Mouse (Mus musculus) liver, embryonic 14.5 days (tissue): ENCODE measurements around the gene Lmna. TPM values are rescaled to one million over a fixed set of nuclear protein-coding genes. Genes with fewer than 3 reads are reported as not detected.

Experiments used
- ATAC-seq: fragments of 200-750 bp; cut with Nextera tagmentation; 2 replicates; pipeline ENCODE4 v1.8.0; 2017; ENCODE audit warnings: moderate number of reproducible peaks, mild to moderate bottlenecking, moderate library complexity; ENCODE audit not compliant: insufficient read depth
- DNase-seq, 3 experiments: peaks; one replicate each; pipeline ENCODE4 v3.0.0-alpha.2; 2012 to 2013; ENCODE audit warnings: low read depth in 3 of 3, low spot score in 3 of 3
- H3K27ac ChIP-seq: fragments of 300-500 bp; sonication (generic); 2 replicates; pipeline ENCODE4 v1.5.1; 2014; ENCODE audit warnings: moderate library complexity, mild to moderate bottlenecking, control low read depth, inconsistent platforms
- H3K27me3 ChIP-seq: fragments of 300-500 bp; sonication (generic); 2 replicates; pipeline ENCODE4 v1.6.1; 2014; ENCODE audit warnings: mild to moderate bottlenecking, low read length, moderate library complexity; ENCODE audit not compliant: control insufficient read depth, insufficient read depth
- H3K36me3 ChIP-seq: fragments of 300-500 bp; sonication (generic); replicated peaks from 2 replicates; pipeline ENCODE4 v1.6.1; 2014; ENCODE audit warnings: low read depth; ENCODE audit not compliant: control insufficient read depth, insufficient read depth
- H3K4me1 ChIP-seq, 2 experiments: fragments of 200-500 bp in 1 of 2; fragments of 300-500 bp in 1 of 2; sonication (generic) in 1 of 2; replicated peaks; 2 replicates each; pipeline ENCODE4 v1.6.1; 2012 to 2014; ENCODE audit warnings: antibody characterized with exemption in 1 of 2, inconsistent platforms in 1 of 2, low read length in 1 of 2; ENCODE audit not compliant: control insufficient read depth in 2 of 2, insufficient read depth in 2 of 2
- H3K4me2 ChIP-seq: fragments of 300-500 bp; sonication (generic); 2 replicates; pipeline ENCODE4 v1.6.1; 2014; ENCODE audit warnings: low read depth, mild to moderate bottlenecking, control low read depth, moderate library complexity
- H3K4me3 ChIP-seq, 2 experiments: fragments of 200-500 bp in 1 of 2; fragments of 300-500 bp in 1 of 2; sonication (generic) in 1 of 2; 2 replicates each; pipeline ENCODE4 v1.5.1; 2012 to 2014; ENCODE audit warnings: low read depth in 2 of 2, low read length in 2 of 2, mild to moderate bottlenecking in 2 of 2, control low read depth in 1 of 2, inconsistent platforms in 1 of 2, moderate library complexity in 1 of 2; ENCODE audit not compliant: insufficient read depth in 1 of 2
- H3K9ac ChIP-seq: fragments of 300-500 bp; sonication (generic); replicated peaks from 2 replicates; pipeline ENCODE4 v1.6.1; 2014; ENCODE audit warnings: mild to moderate bottlenecking, control low read depth, moderate library complexity
- H3K9me3 ChIP-seq: fragments of 300-500 bp; sonication (generic); 2 replicates; pipeline ENCODE4 v1.6.1; 2016; ENCODE audit warnings: low read length, mixed read lengths; ENCODE audit not compliant: control insufficient read depth
- CTCF ChIP-seq: IDR thresholded peaks from 2 replicates; pipeline ENCODE4 v1.5.1; 2016; ENCODE audit warnings: antibody characterized with exemption, low read depth, control low read depth
- EP300 ChIP-seq: IDR thresholded peaks from 2 replicates; pipeline ENCODE4 v1.6.1; 2016; ENCODE audit warnings: antibody characterized with exemption, low read depth
- WGBS: fragments of 180-500 bp; shearing (Covaris S2); extraction: QIAGEN DNeasy Blood & Tissue Kit; methylation state at CpG from one replicate; pipeline ENCODE4 v1.1.7; 2014; ENCODE audit not compliant: insufficient replicate concordance; 5-methylcytosine and 5-hydroxymethylcytosine counted together
- polyA plus RNA-seq, 2 experiments: library from polyadenylated mRNA; depleted of rRNA in 1 of 2; stranded (reverse) in 1 of 2; unstranded in 1 of 2; fragments of >200 nt; fragmentation: Nextera tagmentation in 1 of 2; extraction: Ambion mirVana in 1 of 2; gene quantifications; 2 replicates each; pipeline versions ENCODE4 v1.2.1 to v1.2.3; 2012 to 2014

Gene Lmna
- polyA plus RNA-seq, 2 experiments, result 58.7 to 115 TPM

DNA sequence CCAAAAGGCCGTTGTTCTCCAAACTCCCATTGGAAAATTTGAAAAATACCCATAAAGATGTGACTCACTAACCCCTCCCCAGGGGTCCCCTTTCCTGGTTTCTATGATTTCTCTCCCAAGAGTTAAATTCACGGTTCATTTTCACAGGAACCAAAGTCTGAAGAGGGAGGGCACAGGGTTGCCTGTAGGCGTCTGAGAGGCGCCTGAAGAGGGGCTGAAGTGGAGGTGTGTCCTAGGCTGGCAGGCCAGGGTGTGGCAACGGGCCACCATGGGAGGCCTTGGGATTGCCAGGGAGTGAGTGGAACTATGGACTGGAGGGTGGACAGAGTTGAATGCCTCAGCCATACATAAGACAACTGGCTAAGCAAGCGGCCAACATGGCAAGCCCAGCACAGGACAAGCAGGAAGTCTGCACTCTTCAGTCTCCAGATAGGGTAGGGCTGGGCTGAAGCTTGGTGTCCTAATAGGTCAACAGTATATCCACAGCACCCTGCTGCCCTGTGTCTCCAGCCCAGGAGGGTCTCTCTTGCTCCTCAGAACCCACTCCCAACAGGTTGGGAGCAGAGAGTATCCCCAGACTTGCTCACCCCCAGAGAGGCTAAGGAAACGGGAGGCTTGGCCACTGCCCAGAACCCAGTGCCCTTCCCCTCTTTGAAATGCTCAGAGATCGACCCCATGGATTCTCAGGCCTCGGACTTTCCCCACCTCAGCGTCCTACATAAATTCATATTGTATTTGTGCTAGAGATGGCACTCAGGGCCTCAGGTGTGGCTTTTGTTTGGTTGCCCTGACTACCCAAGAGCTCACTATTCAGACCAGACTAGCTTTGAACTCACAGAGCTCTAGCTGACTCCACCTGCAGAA, 4.7 kb upstream of the Lmna start:
- Histone ChIP-seq H3K27me3 (no peaks in the 10 kb centered on the region), H3K36me3 (no peaks in the 10 kb centered on the region), H3K27ac (no peak overlapping the region), H3K9me3 (no peaks in the 10 kb centered on the region), H3K9ac (no peak overlapping the region), H3K4me1 (peaks cover 6 to 31% of the 10 kb centered on the region in 2 experiments), H3K4me2 (no peak overlapping the region), H3K4me3 (no peak overlapping the region)
- WGBS, result 52% methylated on average over 10 of the region's 10 CpGs
- no peak for TF ChIP-seq EP300
- no peak for TF ChIP-seq CTCF
- ATAC-seq (no peak), DNase-seq (no peak)

DNA sequence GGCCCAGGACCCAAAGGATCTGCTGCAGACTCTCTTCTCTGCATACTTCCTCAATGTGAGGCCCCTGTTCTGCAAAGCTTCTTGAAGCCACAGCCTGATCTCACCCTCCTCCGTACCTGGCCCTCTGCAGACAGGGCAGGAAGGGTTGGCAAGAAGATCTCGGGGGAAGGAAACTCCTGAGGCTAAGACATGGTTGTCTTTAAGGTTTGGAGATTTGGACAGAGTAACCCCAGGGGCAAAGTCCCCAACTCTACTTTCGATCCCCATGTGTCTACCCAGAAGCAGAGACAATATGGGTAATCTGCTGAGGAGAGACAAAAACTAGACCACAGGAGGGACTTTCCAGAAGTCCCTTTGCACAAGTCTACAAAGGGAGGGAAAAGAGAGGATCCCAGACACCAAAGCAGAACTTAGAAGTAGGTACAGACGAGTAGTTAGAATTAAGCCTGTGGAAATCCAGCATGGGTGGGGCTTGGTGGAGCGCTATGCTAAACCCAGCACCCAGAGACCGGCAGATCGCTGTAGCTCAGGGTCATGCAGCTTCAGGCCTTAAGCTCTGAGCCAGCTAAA, 3.9 kb upstream of the Lmna start:
- ATAC-seq (no peak), DNase-seq (no peak)
- Histone ChIP-seq H3K9ac (no peak overlapping the region), H3K9me3 (no peaks in the 10 kb centered on the region), H3K4me2 (no peak overlapping the region), H3K27ac (no peak overlapping the region), H3K36me3 (no peaks in the 10 kb centered on the region), H3K4me1 (peaks cover 9 to 35% of the 10 kb centered on the region in 2 experiments), H3K27me3 (no peaks in the 10 kb centered on the region), H3K4me3 (no peak overlapping the region)
- WGBS, result 41% methylated on average over 7 of the region's 7 CpGs
- TF ChIP-seq EP300, result no peak
- TF ChIP-seq CTCF, result no peak

DNA sequence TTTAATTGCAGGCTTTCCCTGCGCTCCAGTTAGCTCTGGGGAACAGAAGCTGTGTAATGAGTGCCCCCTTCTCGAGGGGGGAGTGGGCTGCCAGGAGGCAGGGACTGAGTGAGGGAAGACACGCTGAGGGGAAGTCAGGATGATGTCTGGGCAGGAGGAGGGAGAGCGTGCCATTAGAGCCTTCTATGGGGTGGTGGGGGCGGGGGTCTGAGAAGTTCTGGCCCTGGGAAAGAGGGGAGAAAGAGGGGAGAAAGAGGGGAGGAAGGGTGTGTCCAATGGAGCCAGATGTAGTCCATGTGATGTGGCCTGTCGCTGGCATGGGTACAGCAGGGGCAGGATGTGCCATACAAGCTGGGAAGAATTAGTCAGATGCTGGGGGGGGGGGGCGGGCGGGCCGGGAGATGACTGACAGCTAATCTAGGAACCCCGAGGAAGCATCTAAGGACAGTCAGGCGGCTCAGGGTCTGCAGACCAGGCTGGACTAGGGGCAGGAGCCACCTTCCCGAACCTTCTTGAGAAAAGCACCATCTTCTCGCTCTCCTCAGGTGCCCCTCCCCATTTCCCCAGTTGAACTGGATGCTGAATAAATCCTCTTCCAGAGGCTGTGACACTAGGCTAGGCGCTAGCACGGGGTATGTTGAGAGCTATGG, 3.3 kb upstream of the Lmna start:
- Histone ChIP-seq H3K4me1 (peaks cover 9 to 35% of the 10 kb centered on the region in 2 experiments), H3K27me3 (no peaks in the 10 kb centered on the region), H3K4me2 (no peak overlapping the region), H3K9ac (no peak overlapping the region), H3K4me3 (no peak overlapping the region), H3K27ac (no peak overlapping the region), H3K36me3 (no peaks in the 10 kb centered on the region), H3K9me3 (no peaks in the 10 kb centered on the region)
- DNase-seq, result no peak
- WGBS, result 28% methylated on average over 12 of the region's 15 CpGs
- TF ChIP-seq EP300, result no peak
- no peak for TF ChIP-seq CTCF
- ATAC-seq, result no peak

DNA sequence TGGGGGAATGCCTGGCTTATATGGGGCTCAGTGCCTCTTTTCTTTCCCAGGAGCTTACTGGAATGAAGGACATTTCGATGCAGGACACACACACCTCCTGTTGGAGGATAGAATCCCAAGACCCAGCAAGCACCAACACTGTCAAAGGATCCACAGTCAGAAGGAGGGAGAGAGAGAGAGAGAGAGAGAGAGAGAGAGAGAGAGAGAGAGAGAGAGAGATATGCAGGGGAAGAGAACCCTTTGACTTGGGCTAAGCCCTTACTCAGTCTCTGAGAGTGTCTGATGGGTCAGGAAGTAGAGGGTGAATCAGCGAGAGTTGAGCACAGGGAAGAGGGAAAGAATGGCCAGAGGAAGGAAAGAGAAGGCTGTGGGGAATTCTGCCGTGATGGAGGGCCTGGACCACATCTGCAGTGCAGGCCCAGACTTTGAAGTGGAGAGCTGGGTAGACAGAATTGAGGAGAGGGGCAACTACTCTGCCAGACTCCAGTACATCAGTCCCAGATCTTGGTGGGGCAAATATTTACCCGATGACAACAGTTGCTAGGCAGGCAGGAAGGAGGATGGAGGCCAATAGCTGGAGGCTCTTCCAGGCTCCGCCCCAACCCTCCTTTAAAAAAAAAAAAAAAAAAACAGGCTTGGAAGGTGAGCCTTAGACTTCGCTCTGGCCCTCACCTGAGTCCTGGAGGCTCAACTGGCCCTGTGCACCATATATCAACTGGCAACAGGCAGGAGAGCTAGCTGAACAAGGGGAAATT, 2.6 kb upstream of the Lmna start:
- 41% methylated on average over 6 of the region's 6 CpGs for WGBS
- no peak for TF ChIP-seq CTCF
- TF ChIP-seq EP300, result no peak
- H3K4me3 ChIP-seq, result no peak overlapping the region
- no peak overlapping the region for H3K9ac ChIP-seq
- H3K27me3 ChIP-seq, result no peaks in the 10 kb centered on the region
- H3K36me3 ChIP-seq, result no peaks in the 10 kb centered on the region
- H3K4me1 ChIP-seq, result peaks cover 9 to 35% of the 10 kb centered on the region in 2 experiments
- no peak overlapping the region for H3K27ac ChIP-seq
- no peak overlapping the region for H3K4me2 ChIP-seq
- no peak for ATAC-seq
- no peak for DNase-seq
- H3K9me3 ChIP-seq, result no peaks in the 10 kb centered on the region
